Mouse (Mus musculus) regulatory T cell (primary cell): ENCODE results near the gene H2al1h.
"Not testable (repeated sequence)": the region's sequence is repeated elsewhere in the genome, so short reads cannot be mapped to it uniquely, and the experiment has no call there.

Source experiments
- in situ Hi-C: fragments of 300-600 bp; cut with MboI, MseI; formaldehyde crosslinking; loops from one replicate; pipeline ENCODE4 v1.15.1; 2025; ENCODE audit warnings: high pct_unique_total_duplicates

Gene H2al1h

DNA sequence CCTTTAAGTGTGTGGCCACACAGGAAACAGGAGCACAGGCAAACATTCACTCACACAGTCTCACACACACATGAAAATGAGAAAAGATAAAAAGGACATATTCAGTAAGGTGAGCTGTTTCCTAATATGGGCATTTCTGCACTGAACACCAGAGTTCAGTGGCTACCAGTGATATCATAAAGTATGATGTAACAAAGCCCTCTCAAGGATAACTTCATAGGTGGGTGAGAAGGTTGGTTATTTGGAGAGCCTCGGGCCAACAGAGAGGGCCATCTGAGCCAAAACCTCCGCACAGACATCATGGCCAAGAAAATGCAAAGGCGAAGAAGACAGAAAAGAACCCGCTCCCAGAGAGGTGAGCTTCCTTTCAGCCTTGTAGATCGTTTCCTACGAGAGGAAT is at the start of gene H2al1h:
H2al1h (plus strand) TSS at position 301 of the 400 bp plus-strand sequence.
- in situ Hi-C loops, result loop anchor here (5.0 to 25.0 kb wide), 2 partner anchors 54 to 1141 kb away; no protein-coding TSS in a partner anchor

DNA sequence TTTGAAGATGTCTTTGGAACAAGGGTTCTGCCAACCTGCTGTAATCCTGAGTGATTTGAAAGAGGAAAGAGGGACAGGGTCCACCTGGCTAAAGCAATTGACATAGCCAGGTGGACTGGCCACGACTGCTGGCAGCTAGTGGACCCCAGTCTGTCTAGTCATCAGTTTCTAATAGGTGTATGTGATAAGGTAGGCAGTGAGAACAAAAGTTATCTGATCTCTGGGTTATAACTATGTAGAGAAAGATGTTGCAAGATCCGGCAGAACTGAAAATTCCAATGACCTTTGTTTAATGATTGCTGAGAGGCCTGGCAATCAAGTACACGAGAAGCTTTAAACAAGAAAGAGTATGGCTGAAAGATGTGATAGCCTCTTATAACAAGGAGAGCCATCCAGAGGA is 48.1 kb upstream of the H2al1h start:
- in situ Hi-C loops, result no loop called here

DNA sequence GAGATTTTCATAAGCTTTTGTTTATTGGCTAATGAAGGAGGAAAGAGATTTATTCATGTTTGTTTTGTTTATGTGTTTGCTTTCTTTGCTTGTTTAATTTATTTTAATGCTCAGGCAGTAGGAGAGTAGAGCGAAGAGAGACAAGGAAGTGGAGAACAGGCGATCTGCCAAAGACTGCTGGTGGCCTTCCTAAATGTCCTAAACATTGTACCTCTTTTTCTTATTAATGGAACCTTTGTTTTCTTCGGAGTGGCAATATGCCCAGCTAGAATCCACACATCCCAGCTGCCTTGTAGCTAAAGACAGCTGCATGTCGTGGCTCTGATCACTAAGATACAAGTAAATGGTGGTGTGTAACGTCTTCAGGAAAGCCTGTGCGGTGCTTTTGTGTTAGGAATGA is 44.2 kb upstream of the H2al1h start:
- in situ Hi-C loops, result no loop called here

DNA sequence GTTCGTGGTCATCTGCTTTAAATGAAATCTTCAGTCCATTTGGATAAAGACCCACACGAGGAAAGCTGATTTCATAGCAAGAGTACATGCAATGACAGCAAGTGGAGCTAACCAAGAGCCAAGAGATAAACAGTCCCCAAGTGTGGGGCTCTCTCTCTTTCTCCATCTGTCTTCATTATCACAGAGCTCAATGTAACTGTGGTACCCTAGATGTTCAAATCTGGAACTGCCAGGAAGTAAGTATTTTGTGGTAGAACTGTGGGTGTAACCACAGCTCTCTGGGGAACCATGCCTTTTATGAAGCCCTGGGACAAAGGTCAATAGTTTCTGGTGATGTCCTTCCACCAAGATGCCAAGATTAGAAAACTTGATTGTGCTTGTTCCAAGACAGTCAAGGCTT is 40.6 kb upstream of the H2al1h start:
- in situ Hi-C loops, result no loop called here

DNA sequence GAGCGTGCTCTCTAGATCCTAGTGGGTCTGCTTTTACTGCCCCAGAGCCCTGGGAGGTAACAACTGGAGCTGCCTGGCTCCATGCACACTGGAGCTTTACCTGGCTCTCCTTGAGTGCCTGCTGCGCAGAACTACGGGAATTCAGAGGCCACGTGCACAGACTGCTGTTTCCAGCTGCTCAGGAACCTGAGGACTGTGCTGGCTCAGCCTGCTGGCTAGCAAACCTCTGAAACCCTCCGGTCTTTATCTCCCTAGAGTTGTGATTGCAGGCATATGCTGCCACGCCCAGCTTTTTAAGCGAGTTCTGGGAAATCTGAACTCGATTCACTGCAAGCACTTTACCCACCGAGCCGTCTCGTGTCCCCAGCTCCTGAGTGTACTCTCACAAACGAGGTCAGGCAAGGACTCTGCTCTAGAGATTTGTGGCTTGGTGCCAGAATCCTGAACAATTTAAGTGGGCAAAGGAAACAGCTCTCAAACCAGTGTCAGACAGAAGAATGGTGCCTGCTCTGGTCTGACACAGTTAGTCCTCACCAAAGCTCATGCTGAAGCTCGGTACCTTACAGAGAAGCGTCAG is 32.9 kb upstream of the H2al1h start:
- in situ Hi-C loops, result no loop called here

DNA sequence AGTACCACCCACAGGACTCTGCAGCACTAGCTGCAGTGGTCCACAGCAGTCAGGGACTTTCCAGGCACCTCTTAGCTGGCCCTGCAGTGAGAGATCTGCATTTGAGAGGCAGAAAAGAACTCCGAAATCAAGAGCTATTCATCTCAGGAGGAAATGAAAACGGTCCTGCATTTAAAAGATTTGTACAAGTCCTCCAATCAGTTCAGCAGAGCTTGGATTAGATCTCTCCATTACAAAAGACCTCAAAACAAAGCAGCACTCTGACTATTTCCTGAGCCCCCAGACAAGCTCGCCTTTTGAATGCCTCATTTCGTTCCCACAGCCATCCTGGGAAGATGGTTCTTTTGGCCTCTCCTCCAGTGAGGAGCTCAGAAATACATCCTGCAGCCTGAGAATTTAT is 32.0 kb upstream of the H2al1h start:
- in situ Hi-C loops, result no loop called here

DNA sequence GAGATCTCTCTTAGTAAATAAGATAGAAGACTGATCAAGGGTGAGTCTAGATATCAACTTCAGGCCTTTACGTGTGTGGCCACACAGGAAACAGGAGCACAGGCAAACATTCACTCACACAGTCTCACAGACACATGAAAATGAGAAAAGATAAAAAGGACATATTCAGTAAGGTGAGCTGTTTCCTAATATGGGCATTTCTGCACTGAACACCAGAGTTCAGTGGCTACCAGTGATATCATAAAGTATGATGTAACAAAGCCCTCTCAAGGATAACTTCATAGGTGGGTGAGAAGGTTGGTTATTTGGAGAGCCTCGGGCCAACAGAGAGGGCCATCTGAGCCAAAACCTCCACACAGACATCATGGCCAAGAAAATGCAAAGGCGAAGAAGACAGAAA is 22.3 kb upstream of the H2al1h start, which contains the start of gene H2al1a:
H2al1a (plus strand) TSS at position 301 of the 400 bp plus-strand sequence.
- in situ Hi-C loops, result not testable (repeated sequence)

DNA sequence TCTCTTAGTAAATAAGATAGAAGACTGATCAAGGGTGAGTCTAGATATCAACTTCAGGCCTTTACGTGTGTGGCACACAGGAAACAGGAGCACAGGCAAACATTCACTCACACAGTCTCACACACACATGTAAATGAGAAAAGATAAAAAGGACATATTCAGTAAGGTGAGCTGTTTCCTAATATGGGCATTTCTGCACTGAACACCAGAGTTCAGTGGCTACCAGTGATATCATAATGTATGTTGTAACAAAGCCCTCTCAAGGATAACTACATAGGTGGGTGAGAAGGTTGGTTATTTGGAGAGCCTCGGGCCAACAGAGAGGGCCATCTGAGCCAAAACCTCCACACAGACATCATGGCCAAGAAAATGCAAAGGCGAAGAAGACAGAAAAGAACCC is 19.2 kb upstream of the H2al1h start, which contains the start of gene H2al1b:
H2al1b (plus strand) TSS at position 301 of the 400 bp plus-strand sequence.
- in situ Hi-C loops, result loop anchor here (25.0 kb wide), 1 partner anchor 1160 kb away; no protein-coding TSS in a partner anchor

DNA sequence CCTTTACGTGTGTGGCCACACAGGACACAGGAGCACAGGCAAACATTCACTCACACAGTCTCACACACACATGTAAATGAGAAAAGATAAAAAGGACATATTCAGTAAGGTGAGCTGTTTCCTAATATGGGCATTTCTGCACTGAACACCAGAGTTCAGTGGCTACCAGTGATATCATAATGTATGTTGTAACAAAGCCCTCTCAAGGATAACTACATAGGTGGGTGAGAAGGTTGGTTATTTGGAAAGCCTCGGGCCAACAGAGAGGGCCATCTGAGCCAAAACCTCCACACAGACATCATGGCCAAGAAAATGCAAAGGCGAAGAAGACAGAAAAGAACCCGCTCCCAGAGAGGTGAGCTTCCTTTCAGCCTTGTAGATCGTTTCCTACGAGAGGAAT is 15.9 kb upstream of the H2al1h start, which contains the start of gene H2al1c:
H2al1c (plus strand) TSS at position 301 of the 400 bp plus-strand sequence.
- in situ Hi-C loops, result loop anchor here (25.0 kb wide), 1 partner anchor 1157 kb away; no protein-coding TSS in a partner anchor

DNA sequence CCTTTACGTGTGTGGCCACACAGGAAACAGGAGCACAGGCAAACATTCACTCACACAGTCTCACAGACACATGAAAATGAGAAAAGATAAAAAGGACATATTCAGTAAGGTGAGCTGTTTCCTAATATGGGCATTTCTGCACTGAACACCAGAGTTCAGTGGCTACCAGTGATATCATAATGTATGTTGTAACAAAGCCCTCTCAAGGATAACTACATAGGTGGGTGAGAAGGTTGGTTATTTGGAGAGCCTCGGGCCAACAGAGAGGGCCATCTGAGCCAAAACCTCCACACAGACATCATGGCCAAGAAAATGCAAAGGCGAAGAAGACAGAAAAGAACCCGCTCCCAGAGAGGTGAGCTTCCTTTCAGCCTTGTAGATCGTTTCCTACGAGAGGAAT is 12.8 kb upstream of the H2al1h start, which contains the start of gene H2al1d:
H2al1d (plus strand) TSS at position 301 of the 400 bp plus-strand sequence.
- in situ Hi-C loops, result loop anchor here (25.0 kb wide), 1 partner anchor 1154 kb away; no protein-coding TSS in a partner anchor

DNA sequence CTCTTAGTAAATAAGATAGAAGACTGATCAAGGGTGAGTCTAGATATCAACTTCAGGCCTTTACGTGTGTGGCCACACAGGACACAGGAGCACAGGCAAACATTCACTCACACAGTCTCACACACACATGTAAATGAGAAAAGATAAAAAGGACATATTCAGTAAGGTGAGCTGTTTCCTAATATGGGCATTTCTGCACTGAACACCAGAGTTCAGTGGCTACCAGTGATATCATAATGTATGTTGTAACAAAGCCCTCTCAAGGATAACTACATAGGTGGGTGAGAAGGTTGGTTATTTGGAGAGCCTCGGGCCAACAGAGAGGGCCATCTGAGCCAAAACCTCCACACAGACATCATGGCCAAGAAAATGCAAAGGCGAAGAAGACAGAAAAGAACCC is 9.7 kb upstream of the H2al1h start, which contains the start of gene H2al1e:
H2al1e (plus strand) TSS at position 301 of the 400 bp plus-strand sequence.
- in situ Hi-C loops, result loop anchor here (25.0 kb wide), 1 partner anchor 1151 kb away; no protein-coding TSS in a partner anchor

DNA sequence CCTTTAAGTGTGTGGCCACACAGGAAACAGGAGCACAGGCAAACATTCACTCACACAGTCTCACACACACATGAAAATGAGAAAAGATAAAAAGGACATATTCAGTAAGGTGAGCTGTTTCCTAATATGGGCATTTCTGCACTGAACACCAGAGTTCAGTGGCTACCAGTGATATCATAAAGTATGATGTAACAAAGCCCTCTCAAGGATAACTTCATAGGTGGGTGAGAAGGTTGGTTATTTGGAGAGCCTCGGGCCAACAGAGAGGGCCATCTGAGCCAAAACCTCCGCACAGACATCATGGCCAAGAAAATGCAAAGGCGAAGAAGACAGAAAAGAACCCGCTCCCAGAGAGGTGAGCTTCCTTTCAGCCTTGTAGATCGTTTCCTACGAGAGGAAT is 6.4 kb upstream of the H2al1h start, which contains the start of gene H2al1f:
H2al1f (plus strand) TSS at position 301 of the 400 bp plus-strand sequence.
- in situ Hi-C loops, result loop anchor here (25.0 kb wide), 1 partner anchor 1147 kb away; no protein-coding TSS in a partner anchor

DNA sequence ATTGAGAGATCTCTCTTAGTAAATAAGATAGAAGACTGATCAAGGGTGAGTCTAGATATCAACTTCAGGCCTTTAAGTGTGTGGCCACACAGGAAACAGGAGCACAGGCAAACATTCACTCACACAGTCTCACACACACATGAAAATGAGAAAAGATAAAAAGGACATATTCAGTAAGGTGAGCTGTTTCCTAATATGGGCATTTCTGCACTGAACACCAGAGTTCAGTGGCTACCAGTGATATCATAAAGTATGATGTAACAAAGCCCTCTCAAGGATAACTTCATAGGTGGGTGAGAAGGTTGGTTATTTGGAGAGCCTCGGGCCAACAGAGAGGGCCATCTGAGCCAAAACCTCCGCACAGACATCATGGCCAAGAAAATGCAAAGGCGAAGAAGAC is 3.3 kb upstream of the H2al1h start, which contains the start of gene H2al1g:
H2al1g (plus strand) TSS at position 301 of the 400 bp plus-strand sequence.
- in situ Hi-C loops, result loop anchor here (25.0 kb wide), 1 partner anchor 1144 kb away; no protein-coding TSS in a partner anchor

DNA sequence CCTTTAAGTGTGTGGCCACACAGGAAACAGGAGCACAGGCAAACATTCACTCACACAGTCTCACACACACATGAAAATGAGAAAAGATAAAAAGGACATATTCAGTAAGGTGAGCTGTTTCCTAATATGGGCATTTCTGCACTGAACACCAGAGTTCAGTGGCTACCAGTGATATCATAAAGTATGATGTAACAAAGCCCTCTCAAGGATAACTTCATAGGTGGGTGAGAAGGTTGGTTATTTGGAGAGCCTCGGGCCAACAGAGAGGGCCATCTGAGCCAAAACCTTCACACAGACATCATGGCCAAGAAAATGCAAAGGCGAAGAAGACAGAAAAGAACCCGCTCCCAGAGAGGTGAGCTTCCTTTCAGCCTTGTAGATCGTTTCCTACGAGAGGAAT is 3.1 kb downstream of the H2al1h start, which contains the start of gene H2al1i:
H2al1i (plus strand) TSS at position 301 of the 400 bp plus-strand sequence.
- in situ Hi-C loops, result loop anchor here (5.0 to 25.0 kb wide), 2 partner anchors 57 to 1138 kb away; no protein-coding TSS in a partner anchor

DNA sequence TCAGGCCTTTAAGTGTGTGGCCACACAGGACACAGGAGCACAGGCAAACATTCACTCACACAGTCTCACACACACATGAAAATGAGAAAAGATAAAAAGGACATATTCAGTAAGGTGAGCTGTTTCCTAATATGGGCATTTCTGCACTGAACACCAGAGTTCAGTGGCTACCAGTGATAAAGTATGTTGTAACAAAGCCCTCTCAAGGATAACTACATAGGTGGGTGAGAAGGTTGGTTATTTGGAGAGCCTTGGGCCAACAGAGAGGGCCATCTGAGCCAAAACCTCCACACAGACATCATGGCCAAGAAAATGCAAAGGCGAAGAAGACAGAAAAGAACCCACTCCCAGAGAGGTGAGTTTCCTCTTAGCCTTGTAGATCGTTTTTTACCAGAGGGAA is 6.2 kb downstream of the H2al1h start, which contains the start of gene H2al1j:
H2al1j (plus strand) TSS at position 301 of the 400 bp plus-strand sequence.
- in situ Hi-C loops, result not testable (repeated sequence)

DNA sequence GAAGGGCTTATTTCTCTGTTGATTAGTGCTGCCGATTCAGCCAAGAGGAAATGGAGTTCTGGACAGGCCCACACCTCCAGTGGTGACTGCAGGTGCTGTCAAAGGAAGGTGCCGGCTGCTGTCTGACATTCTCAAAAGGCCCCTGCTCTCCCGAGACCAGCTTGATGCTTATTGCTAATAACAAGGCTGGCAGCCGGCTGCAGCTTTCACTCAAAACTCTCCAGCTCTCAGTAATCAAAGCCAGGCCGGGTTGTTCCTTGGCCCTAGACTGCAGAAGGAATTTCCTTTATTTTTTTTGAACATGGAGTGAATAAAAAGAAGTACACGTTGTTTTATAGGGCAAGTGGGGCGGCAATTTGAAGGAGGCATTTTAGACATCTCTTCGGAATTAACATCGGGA is 24.5 kb downstream of the H2al1h start:
- in situ Hi-C loops, result no loop called here

DNA sequence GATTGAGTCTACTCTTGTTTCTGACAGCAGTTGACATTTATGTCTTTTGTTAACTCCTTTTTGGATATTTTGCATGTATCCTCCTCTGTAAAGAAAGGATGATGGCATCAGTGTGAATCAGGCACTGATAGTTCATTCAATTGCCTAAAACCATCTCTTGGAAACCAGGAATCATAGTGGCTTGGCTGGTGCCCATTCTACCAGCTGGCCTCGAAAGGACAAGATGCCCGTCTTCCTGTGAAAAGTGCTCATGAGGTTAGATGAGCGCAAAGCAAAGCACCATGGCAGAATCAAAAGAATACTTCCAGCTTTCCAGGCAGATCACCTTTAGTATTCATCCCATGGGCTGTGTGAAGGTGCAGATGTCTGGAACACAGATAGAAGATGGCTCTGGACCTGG is 25.5 kb downstream of the H2al1h start:
- in situ Hi-C loops, result no loop called here

DNA sequence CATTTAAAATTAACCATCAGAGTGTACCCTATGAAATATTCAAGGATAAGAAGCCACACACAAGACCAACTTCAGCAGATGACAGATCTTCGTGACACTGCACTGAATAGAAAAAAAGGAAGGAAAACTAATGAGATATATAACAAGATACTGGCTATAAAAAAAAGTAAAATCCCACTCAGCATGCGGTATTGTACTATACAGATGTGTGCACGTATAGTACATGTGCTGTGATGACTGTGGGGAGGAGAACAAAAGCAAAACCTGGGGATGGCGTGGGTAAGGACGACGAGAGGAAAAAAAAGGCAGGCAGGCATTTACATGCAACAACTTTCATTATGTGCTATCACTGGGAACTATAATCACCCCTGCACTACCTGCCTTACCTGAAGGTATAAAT is 39.5 kb downstream of the H2al1h start:
- in situ Hi-C loops, result no loop called here

DNA sequence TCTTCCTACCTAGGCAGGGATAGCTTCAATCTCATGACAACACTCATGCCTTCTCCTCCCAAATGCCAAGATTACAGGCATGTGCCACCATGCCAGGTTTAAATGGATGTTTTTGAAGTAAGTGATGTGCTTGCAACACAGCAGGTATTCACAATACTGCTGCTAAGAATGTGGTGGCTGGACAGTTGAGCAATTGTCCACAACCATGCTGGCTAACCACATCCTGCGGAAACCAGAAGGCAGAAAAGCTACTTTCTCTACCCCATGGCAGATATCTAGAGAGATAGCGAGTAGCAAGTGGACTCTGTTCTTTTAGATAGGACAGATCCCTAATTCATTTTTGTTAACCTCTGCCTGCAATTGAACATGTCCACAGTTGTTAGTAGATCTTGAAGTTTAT is 40.0 kb downstream of the H2al1h start:
- in situ Hi-C loops, result no loop called here

DNA sequence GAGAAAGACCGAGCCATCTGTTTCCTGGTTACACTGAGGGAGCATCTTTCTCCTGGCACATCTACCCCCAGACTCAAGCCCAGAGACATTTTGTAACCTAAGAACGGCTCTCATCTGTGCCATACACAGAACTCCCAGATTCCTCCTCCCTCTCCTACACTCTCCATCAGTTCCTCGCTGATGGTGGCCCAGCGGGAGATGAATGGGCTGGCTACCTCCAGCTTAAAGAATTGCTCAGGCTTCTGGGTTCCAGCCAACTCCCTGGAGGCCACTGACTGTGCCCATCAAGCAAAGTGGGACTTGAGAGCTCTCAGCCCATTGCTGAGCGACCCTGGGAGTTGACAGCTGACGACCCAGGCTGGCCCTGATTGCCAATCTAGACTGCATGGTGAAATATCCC is 42.6 kb downstream of the H2al1h start:
- in situ Hi-C loops, result no loop called here

DNA sequence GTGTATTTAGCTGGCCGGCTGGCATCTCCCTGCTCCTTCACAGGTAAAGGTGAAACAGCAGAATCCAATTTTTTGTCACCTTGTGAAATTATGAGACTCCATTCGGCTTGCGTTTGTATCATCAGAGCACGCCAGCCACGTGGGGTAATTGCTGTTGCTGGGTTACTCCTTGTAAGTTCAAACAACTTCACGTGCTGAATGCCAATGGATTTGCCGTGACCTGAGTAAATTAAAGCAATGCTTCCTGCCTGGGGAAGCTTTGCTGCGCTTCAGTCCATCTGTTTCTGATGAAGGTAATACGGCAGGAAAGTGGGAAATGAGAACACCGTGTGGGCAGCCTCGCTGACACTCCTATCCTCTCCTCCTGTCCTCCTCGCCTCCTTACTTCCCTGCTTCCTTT is 43.9 kb downstream of the H2al1h start:
- in situ Hi-C loops, result no loop called here
